Mouse (Mus musculus) sigmoid colon, adult 10 weeks (tissue): Measurements from ENCODE around the gene Gna14. TPM values are rescaled to one million over a fixed set of nuclear protein-coding genes. Genes with fewer than 3 reads are reported as not detected.

Experiments
- polyA plus RNA-seq: library from polyadenylated mRNA; stranded (reverse); fragments of 350-450 nt; fragmentation: Illumina TruSeq; extraction: RNeasy Lipid Tissue Mini Kit (QIAGEN cat#74804); gene quantifications from one replicate; pipeline ENCODE4 v1.2.3, GENCODE M21; 2014; ENCODE audit warnings: low read depth, low replicate concordance

Gna14 gene
- 125 TPM for polyA plus RNA-seq

GRCm38 (mm10) chr19:16435531-16436231 lies at the start of gene Gna14:
Gene Gna14, plus strand, starts transcription at chr19:16435762.

